Mouse (Mus musculus): ENCODE data around the gene Tbc1d17. TPM values are rescaled to one million over a fixed set of nuclear protein-coding genes. Genes with fewer than 3 reads are reported as not detected.
A peak's percentile ranks its signal among the peaks of the same experiment; 100 is the strongest.

Gene Tbc1d17
- polyA plus RNA-seq (2016; fragmentation: Nextera tagmentation; extraction: Ambion mirVana), result 71.4 and 75.2 TPM in 2 replicates

DNA sequence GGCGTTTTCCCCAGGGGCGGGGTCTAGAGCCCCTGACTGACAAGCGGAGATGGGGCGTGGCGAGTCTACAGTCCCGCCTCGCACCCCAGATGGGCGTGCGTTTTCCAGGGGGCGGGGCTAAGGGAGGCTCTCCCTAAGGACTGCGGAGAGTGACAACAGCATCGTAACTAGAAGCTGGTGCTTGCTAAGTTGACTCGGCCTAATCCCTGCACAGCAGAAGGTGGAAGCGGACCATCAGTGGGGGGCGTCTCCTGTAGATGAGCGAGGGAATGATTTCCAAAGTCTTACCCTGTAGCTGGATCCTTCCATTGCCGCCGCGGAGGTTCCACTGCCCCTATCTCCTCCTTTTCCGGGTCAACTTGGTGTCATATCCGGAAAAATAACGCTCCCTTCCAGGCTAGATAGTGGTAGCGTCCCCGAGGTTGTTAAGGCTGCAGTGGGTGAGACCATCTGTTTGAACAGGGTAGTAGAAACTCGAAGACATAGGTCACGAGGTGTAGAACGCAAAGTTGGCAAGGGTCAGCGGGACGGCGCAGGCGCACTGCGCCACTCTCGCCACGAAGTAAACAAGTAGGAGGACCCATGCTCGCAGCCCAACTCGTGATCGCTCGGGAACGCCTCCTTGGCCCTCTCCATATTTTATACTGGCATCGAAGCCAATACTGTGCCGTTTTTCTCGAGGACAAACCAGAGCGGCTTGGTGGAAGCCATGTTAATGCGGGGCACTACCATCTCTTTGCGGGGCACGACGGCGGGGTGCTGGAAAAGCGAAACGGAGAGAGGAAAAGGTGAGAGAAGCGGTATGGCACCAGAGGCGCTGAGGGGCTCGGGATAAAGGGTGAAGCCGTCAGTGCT is at the start of gene Tbc1d17, which contains the start of gene Akt1s1:
Tbc1d17 (minus strand) TSS at position 519 of the 855 bp plus-strand sequence.
Akt1s1 (plus strand) TSS at position 431 of the 855 bp plus-strand sequence.
- peak; percentile 95 for DNase-seq (ENCODE audit: low spot score)
- peaks cover 55% of the 10 kb centered on the region for H3K36me3 ChIP-seq
- under 1% methylated on average over 54 of the region's 54 CpGs for WGBS

DNA sequence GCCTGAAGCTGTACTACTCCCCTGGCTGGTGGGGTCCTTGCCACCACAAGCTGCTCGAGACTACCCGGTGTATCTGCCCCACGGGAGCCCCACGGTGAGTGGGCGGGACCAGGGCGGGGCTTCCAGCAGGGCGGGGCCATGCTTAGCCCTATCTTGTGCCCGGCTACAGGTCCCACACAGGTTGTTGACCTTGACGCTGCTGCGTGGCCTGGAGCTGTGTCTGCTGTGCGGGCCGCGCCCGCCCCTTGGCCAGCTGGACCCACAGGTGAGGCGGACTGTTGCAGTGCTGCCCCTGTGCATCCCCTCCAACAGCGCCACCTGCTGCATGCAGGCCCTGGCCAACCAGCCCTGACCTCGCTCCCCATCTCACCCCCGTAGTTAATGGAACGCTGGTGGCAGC is 49.7 kb upstream of the Tbc1d17 start:
- DNase-seq (ENCODE audit: low spot score), result peak; percentile 47
- Histone ChIP-seq H3K27me3 (ENCODE audit: low read depth, poor library complexity, severe bottlenecking) (no peaks in the 10 kb centered on the region), H3K4me1 (peaks cover 48% of the 10 kb centered on the region), H3K36me3 (peaks cover 54% of the 10 kb centered on the region), H3K27ac (peak overlapping the region; percentile 3), H3K9me3 (replicated peaks) (no peaks in the 10 kb centered on the region), H3K4me3 (peak overlapping the region; percentile 13)
- WGBS, result 36% methylated on average over 19 of the region's 19 CpGs

More for the DNA sequence above, at the start of gene Tbc1d17, which contains the start of gene Akt1s1:
- H3K27ac ChIP-seq, result peak within 1 kb of the TSS; percentile 95
- peaks cover 39% of the 10 kb centered on the region for H3K4me1 ChIP-seq
- peak within 1 kb of the TSS; percentile 79 for H3K4me3 ChIP-seq
- H3K27me3 ChIP-seq (ENCODE audit: low read depth, poor library complexity, severe bottlenecking), result no peaks in the 10 kb centered on the region
- no peaks in the 10 kb centered on the region for H3K9me3 ChIP-seq (replicated peaks)

DNA sequence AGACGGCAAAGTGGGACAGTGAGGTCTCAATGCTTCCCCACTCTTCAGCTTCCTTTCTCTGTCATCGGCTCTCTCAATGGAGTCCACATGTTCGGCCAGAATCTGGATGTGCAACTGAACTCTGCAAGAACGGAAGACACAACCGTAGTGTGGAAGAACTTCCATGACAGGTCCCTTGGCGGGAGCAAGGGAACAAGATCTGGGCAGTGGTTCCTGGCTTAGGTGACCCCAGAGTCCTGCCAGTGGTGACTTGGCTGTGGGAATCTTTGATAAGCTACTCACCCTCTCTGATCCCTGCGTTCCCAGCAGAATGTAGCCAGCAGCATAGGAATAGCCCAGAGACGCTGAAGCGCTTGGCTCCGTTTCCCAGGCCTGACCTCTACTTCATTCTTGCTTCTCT is 47.6 kb upstream of the Tbc1d17 start:
- Histone ChIP-seq H3K36me3 (peaks cover 37% of the 10 kb centered on the region), H3K9me3 (replicated peaks) (no peaks in the 10 kb centered on the region), H3K27ac (peak overlapping the region; percentile 91), H3K4me1 (peaks cover 50% of the 10 kb centered on the region), H3K27me3 (ENCODE audit: low read depth, poor library complexity, severe bottlenecking) (no peaks in the 10 kb centered on the region), H3K4me3 (peak overlapping the region; percentile 66)
- no peak for DNase-seq (ENCODE audit: low spot score)
- 52% methylated on average over 10 of the region's 10 CpGs for WGBS

DNA sequence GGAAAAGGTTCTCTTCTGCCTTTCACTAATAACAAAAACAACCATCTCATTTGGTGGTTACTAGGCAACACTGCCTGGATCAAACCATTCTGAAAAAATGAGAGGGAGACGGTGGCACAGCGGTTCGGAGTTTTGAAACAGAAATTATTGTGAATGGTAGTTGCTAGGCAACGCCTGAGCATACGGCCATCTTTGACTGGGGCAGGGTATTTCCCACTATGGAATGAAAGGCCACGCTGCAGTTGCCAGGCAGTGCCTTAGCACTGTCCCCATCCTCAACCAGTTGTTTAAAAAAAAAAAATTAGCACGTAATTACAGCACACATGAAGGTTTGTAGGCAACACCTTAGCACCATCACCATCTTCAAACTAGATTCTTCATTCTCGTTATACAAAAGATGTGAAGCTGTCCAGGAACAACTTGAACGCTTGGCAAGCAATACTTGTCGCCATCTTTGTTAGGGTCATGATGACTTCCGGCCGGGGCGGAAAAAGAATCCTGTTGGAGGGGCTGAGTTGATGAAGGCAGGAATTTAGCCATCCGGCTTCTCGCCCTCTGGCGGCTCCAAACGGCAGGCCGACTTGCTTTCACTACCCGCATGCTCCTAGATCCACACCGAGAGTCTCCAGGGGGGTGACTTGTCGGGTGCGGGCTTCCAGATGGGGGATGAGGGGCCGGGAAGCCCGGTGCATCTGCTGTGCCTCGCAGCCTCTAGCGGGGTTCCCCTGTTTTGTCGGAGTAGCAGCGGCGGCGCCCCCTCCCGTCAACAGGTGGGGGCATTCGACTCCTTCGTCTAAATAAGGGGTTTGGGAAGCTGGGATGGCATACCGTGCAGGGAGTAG is 46.9 kb upstream of the Tbc1d17 start, which contains the start of gene Fuz:
Fuz (plus strand) TSS at position 487 of the 842 bp plus-strand sequence.
- Histone ChIP-seq H3K27me3 (ENCODE audit: low read depth, poor library complexity, severe bottlenecking) (no peaks in the 10 kb centered on the region), H3K36me3 (peaks cover 34% of the 10 kb centered on the region), H3K27ac (peak within 1 kb of the TSS; percentile 91), H3K4me1 (peaks cover 50% of the 10 kb centered on the region), H3K4me3 (peak within 1 kb of the TSS; percentile 66), H3K9me3 (replicated peaks) (no peaks in the 10 kb centered on the region)
- 2% methylated on average over 34 of the region's 34 CpGs for WGBS
- peak; percentile 91 for DNase-seq (ENCODE audit: low spot score)

DNA sequence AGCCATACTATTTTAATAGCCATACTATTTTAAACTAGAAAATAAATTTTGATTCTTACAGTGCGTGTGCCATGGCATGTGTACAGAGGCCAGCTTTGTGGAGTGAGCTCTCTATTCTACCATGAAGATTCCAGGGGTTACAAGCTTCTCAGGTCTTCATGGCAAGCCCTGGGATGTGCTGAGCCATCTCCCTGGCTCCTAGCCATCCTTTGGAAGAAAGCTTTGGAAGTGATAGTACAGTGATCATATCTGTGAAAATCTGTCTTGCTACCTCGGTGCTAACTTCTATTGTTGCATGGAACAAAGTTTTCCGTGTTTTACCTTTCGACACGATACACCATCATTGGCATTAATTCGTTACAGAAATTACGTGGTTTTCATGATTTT is 46.3 kb upstream of the Tbc1d17 start:
- peak overlapping the region; percentile 66 for H3K4me3 ChIP-seq
- peaks cover 52% of the 10 kb centered on the region for H3K4me1 ChIP-seq
- peak overlapping the region; percentile 91 for H3K27ac ChIP-seq
- no peak for DNase-seq (ENCODE audit: low spot score)
- H3K27me3 ChIP-seq (ENCODE audit: low read depth, poor library complexity, severe bottlenecking), result no peaks in the 10 kb centered on the region
- H3K36me3 ChIP-seq, result peaks cover 34% of the 10 kb centered on the region
- H3K9me3 ChIP-seq (replicated peaks), result no peaks in the 10 kb centered on the region
- 78% methylated on average over 7 of the region's 7 CpGs for WGBS

DNA sequence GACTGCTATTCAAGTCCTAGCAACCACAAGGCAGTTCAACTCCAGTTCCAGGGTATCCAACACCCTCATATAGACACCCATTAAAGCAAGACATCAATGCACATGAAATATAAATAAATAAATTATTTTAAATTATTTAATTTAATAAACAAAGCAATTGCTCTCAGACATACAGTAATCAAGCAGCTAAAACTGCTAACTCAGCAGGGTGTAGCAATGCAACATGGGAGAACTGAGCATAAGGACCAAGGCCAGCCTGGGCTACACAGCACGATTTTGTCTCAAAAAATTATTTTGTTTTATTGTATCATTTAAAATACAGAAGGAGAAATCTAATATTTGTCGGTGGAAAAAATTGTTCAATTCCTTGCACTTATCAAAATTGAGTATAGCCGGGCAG is 45.3 kb upstream of the Tbc1d17 start:
- Histone ChIP-seq H3K4me1 (peaks cover 52% of the 10 kb centered on the region), H3K27me3 (ENCODE audit: low read depth, poor library complexity, severe bottlenecking) (no peaks in the 10 kb centered on the region), H3K9me3 (replicated peaks) (no peaks in the 10 kb centered on the region), H3K27ac (no peak overlapping the region), H3K4me3 (no peak overlapping the region), H3K36me3 (peaks cover 32% of the 10 kb centered on the region)
- no peak for DNase-seq (ENCODE audit: low spot score)
- 87% methylated on average over 3 of the region's 3 CpGs for WGBS

DNA sequence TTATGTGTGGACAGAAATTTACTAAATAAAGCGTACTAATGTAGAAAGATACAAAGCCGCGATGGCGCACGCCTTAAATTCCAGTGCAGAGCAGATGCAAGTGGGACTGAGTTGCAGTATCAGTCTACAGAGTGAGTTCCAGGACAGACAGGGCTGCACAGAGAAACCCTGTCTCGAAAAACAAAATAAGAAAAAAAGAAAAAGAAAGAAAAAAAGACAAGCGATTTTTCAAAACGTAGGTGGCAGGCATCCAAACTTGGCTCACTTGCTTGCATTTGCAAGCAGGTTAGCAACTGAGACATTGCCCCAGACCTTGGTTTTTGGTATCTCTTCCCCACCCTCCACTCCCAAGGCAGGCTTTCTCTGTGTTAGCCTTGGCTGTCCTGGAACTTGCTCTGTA is 44.3 kb upstream of the Tbc1d17 start:
- Histone ChIP-seq H3K4me1 (peaks cover 43% of the 10 kb centered on the region), H3K4me3 (peak overlapping the region; percentile 88), H3K27me3 (ENCODE audit: low read depth, poor library complexity, severe bottlenecking) (no peaks in the 10 kb centered on the region), H3K9me3 (replicated peaks) (no peaks in the 10 kb centered on the region), H3K27ac (peak overlapping the region; percentile 98), H3K36me3 (peaks cover 32% of the 10 kb centered on the region)
- DNase-seq (ENCODE audit: low spot score), result no peak
- 42% methylated on average over 8 of the region's 8 CpGs for WGBS

DNA sequence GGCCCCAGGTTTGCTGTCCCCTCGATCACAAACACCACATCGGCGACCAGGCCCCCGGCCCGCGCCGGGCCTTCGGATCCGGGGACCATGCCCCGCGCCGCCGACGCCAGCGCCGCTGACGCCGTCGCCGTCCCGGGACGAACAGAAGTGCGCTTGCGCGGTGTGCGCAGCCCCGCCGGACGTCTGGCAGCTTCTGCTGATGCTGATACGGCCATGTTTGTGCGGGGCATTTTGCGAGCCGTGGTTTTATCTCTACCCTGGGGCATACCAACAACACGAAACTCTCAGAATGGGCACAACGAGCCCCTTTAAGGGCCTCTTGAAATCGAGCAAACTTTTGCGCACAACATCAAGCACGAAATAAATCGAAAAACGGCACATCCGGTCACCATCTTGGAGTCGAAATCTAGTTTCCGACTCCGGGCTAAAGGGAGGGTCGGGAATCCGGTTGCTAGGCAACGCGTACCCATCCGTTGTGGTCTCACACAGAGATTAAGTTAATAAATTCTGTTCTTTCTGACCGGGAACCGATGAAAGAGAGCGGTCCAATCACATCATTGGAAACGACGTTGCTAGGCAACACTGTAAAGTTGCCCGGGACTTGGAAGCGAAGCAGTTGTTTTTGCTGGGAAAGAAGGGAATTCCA is 43.5 kb upstream of the Tbc1d17 start, which contains the start of gene Med25:
Med25 (minus strand) TSS at position 437 of the 646 bp plus-strand sequence.
- no peaks in the 10 kb centered on the region for H3K27me3 ChIP-seq (ENCODE audit: low read depth, poor library complexity, severe bottlenecking)
- H3K27ac ChIP-seq, result peak within 1 kb of the TSS; percentile 98
- peak within 1 kb of the TSS; percentile 88 for H3K4me3 ChIP-seq
- DNase-seq (ENCODE audit: low spot score), result peak; percentile 90
- H3K4me1 ChIP-seq, result peaks cover 43% of the 10 kb centered on the region
- H3K36me3 ChIP-seq, result peaks cover 38% of the 10 kb centered on the region
- no peaks in the 10 kb centered on the region for H3K9me3 ChIP-seq (replicated peaks)
- WGBS, result 0% methylated on average over 56 of the region's 56 CpGs

DNA sequence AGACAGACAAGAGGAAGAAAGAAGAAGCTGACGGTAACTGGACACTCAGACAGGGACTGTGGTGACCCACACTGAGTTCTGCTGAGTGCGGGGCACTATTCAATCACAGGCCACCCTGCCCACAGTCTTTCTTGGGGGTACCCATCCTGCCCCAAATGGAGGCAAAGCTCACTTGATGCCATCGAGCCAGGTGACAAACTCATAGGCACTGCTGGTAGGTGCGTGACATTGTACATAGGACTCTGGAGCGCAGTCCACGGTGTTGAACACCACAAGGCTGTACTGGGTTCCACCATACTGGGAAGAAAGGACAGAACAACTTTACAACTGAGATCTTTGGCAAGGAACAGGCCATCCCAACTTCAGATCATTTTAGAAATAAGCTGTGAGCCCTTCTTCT is 42.7 kb upstream of the Tbc1d17 start:
- DNase-seq (ENCODE audit: low spot score), result no peak
- Histone ChIP-seq H3K27ac (peak overlapping the region; percentile 98), H3K4me3 (peak overlapping the region; percentile 88), H3K9me3 (replicated peaks) (no peaks in the 10 kb centered on the region), H3K27me3 (ENCODE audit: low read depth, poor library complexity, severe bottlenecking) (no peaks in the 10 kb centered on the region), H3K4me1 (peaks cover 36% of the 10 kb centered on the region), H3K36me3 (peaks cover 43% of the 10 kb centered on the region)
- WGBS, result 31% methylated on average over 6 of the region's 6 CpGs

DNA sequence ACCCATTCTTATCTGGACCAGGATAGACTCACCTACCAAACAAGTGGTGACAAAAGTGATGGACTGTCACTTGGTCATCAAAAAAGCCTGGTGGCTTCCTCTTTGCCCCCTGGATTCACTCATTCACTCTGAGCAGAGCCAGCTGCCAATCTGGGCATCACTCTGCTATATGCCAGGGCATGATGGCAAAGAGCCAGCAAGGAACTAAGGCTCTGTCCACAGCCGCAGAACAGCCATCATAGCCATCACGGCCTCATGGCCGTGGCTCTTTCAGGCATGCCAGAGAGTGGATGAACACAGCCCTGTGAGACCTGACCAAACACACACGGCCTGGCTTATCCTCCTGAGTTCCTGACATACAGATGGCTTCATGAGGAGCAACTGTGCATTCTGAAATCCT is 41.9 kb upstream of the Tbc1d17 start:
- peaks cover 30% of the 10 kb centered on the region for H3K4me1 ChIP-seq
- H3K36me3 ChIP-seq, result peaks cover 52% of the 10 kb centered on the region
- no peak for DNase-seq (ENCODE audit: low spot score)
- 89% methylated on average over 4 of the region's 4 CpGs for WGBS
- no peaks in the 10 kb centered on the region for H3K9me3 ChIP-seq (replicated peaks)
- H3K27me3 ChIP-seq (ENCODE audit: low read depth, poor library complexity, severe bottlenecking), result no peaks in the 10 kb centered on the region
- H3K4me3 ChIP-seq, result peak overlapping the region; percentile 88
- H3K27ac ChIP-seq, result no peak overlapping the region

DNA sequence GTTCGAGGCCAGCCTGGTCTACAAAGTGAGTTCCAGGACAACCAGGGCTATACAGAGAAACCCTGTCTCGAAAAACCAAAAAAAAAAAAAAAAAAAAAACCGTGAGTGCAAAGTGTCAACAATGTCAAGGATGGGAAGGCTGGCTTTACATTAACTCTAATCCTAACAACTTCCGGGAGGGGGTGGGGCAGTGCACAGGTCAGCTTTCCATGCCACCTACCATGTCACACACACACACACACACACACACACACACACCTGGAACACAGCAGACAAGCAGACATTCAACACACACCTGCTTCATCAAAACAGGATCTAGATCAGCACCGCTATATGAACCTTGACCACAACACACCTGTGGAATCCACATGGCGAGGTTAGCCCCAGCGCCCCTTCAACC is 41.3 kb upstream of the Tbc1d17 start:
- no peak overlapping the region for H3K27ac ChIP-seq
- H3K27me3 ChIP-seq (ENCODE audit: low read depth, poor library complexity, severe bottlenecking), result no peaks in the 10 kb centered on the region
- no peak overlapping the region; the same call in 1 of the 2 replicates for H3K4me3 ChIP-seq
- no peak for DNase-seq (ENCODE audit: low spot score)
- H3K36me3 ChIP-seq, result peaks cover 58% of the 10 kb centered on the region
- 92% methylated on average over 7 of the region's 7 CpGs for WGBS
- peaks cover 24% of the 10 kb centered on the region for H3K4me1 ChIP-seq
- no peaks in the 10 kb centered on the region for H3K9me3 ChIP-seq (replicated peaks)
